Mouse (Mus musculus) cerebellum, adult 11 months (tissue): Measurements from ENCODE around the gene Gm43518.

ENCODE experiments used
- DNase-seq: peaks from one replicate; pipeline ENCODE4 v3.0.0; 2022

Gene Gm43518

GRCm38 (mm10) chr5:123933957-123934591, 6.9 kb downstream of the Gm43518 start:
- DNase-seq = no peak

- DNase-seq = no peak
Measured at GRCm38 (mm10) chr5:123935931-123936330, 8.7 kb downstream of the Gm43518 start.

- DNase-seq = no peak
Measured at GRCm38 (mm10) chr5:123938479-123938878, 11.3 kb downstream of the Gm43518 start.

- no peak for DNase-seq
Measured at GRCm38 (mm10) chr5:123946546-123946945, 19.3 kb downstream of the Gm43518 start.

- DNase-seq = no peak
Measured at GRCm38 (mm10) chr5:123947041-123947761, 20.0 kb downstream of the Gm43518 start.

- no peak for DNase-seq
Measured at GRCm38 (mm10) chr5:123952365-123953045, 25.3 kb downstream of the Gm43518 start.

GRCm38 (mm10) chr5:123957213-123957612, 30.0 kb downstream of the Gm43518 start:
- no peak for DNase-seq

GRCm38 (mm10) chr5:123959018-123959417, 31.8 kb downstream of the Gm43518 start:
- no peak for DNase-seq

- no peak for DNase-seq
Measured at GRCm38 (mm10) chr5:123960129-123960528, 32.9 kb downstream of the Gm43518 start.

- no peak for DNase-seq
Measured at GRCm38 (mm10) chr5:123961046-123961445, 33.8 kb downstream of the Gm43518 start.

GRCm38 (mm10) chr5:123964208-123964607, 37.0 kb downstream of the Gm43518 start:
- DNase-seq = no peak

- DNase-seq = no peak
Measured at GRCm38 (mm10) chr5:123966759-123967158, 39.5 kb downstream of the Gm43518 start.

- DNase-seq = no peak
Measured at GRCm38 (mm10) chr5:123968468-123968867, 41.2 kb downstream of the Gm43518 start.

- DNase-seq = no peak
Measured at GRCm38 (mm10) chr5:123969216-123969615, 42.0 kb downstream of the Gm43518 start.

- no peak for DNase-seq
Measured at GRCm38 (mm10) chr5:123970576-123970975, 43.4 kb downstream of the Gm43518 start.

GRCm38 (mm10) chr5:123972453-123972852, 45.2 kb downstream of the Gm43518 start:
- no peak for DNase-seq

- peak; percentile 75 for DNase-seq
Measured at GRCm38 (mm10) chr5:123973299-123974178, 46.3 kb downstream of the Gm43518 start, which contains the start of gene Hip1r. Gene Hip1r, plus strand, starts transcription at chr5:123973628.

- peak; percentile 37 for DNase-seq
Measured at GRCm38 (mm10) chr5:123974179-123974485, 46.9 kb downstream of the Gm43518 start.

GRCm38 (mm10) chr5:123974616-123975111, 47.4 kb downstream of the Gm43518 start:
- no peak for DNase-seq

- no peak for DNase-seq
Measured at GRCm38 (mm10) chr5:123975668-123976180, 48.5 kb downstream of the Gm43518 start.

- no peak for DNase-seq
Measured at GRCm38 (mm10) chr5:123977231-123977630, 50.0 kb downstream of the Gm43518 start.

GRCm38 (mm10) chr5:123978131-123978530, 50.9 kb downstream of the Gm43518 start:
- no peak for DNase-seq
